Mouse (Mus musculus) kidney, postnatal 4 days (tissue): Measurements from ENCODE around the gene Sdsl.

Source experiments
- DNase-seq, 2 experiments: peaks; one replicate each; pipeline ENCODE4 v3.0.0; 2021; ENCODE audit warnings: mixed read lengths in 2 of 2

The Sdsl gene

DNA sequence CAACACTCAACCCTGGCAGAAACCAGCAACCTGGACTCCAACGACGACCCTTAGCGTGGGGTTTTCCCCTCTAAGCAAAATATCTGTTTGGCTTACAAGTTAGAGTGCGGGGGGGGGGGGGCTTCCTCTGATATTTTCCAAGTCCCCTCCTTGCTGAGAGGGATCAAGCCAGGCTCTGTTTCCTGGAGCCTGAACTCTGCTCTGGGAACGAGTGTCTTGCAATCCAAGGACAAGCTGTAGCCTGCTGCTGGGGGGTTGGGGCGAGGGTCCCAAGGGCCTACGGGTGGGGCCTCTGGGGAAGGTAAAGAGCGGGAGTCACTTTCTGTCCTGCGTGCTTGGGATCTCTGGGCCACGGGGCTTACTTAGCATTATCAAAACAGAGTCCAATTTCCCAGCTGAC, 46.0 kb downstream of the Sdsl start:
- no peak for DNase-seq

- no peak for DNase-seq
Observed at GRCm38 (mm10) chr5:120425711-120426110, 46.9 kb downstream of the Sdsl start.

DNA sequence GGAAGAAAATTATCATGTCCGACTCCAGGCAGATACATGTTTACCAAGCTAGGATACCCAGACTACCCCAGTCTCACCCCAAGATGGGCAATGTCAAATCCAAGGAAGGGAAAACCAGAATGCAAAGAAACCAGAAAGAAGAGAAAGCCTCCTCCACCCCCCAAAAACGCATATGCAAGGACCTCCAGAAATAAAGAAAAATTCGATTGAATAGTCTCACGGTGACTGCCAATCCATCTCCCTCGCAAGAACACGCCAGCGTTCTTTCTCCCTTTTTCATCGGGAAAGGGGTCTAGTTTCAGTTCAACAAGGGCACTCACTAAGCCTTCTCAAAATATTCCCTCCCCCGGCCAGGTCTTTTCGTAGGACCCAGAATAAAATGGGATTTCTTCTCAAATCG, 48.0 kb downstream of the Sdsl start:
- no peak for DNase-seq

DNA sequence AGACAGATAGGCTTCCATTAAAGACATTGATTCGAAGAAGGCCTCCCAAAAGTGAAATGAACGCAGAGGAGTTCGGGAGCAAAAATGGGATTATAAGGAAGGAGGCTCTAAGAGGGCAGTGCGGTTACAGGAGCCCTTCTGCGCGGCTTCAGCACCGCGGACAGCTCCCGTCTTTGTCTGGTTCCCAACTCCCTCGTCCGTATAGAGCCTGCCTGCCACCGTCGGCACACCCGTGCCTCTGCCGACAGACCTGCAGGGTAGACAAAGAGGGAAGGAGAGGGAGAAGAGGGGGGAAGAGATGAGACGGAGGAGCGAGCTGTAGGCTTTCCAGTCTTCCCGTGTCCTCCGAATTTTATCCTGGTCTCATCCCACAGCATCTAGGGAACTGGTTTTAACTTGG, 48.6 kb downstream of the Sdsl start:
- DNase-seq: peak; percentile 94 to 96

DNA sequence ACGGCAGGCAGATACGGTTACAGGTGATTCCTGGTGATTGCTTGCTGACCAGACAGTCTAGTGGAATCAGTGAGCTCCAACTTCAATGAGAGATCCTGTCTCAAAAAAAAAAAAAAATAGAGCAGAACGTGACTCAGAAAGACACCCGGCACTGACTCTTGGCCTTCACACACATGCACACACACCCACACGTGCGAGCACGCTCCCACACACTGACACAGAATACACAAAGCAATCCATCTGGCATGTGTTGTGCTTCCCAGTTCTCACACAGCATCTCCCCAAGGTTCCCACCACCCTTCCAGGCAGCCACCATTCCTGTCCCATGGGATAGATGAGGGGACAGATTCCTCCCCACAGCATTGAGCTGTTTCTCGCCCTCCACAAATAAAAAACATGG, 52.5 kb downstream of the Sdsl start:
- no peak for DNase-seq

GRCm38 (mm10) chr5:120413436-120413835, 59.2 kb downstream of the Sdsl start:
- no peak for DNase-seq

DNA sequence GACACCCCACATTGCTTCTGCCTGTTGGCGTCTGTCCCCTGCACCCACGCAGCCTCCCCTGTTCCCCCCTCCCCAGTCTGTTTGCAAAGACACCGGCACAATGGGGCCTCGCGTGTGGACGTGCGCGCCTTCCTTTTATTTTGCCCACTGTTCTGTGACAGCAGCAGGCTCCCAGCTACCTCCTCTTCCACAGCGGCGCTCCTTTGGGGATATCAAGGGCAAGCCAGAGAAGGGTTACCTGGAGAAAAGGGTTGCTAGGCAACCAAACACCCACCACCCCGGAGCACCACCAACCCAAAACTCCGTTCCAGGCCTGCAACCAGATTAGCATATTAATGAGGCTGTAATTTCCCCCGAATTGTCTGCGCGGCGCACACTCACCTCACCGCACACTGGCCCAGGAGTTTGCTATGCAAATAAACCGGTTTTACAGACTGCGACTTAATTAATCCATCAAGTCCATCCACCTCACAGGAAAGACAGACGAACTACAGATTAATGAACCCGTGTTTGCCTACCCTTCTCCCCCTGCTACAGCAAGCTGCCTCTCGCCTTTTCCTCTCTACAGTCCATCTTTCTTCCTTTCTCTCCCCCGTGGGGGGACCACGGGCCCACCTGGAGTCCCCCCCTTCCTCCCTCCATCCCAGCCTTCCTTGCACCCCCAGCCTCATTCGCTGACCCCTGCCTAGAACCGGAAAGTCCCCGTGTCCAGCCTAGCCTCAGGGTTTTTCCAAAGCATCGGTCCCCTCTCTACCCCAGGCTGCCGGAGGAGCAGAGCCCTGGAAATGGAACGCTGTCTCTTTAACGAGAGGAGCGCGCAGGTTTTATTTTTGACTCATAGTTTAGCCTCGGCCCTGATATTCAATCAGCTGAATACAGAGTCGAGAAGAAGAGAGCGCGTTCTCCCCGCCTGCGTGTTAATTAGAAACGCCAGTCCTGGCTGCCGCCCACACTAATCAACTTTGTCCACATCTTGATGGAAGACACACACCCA, 62.9 kb downstream of the Sdsl start:
- peak in 1 of 2 experiments; percentile 8 for DNase-seq

DNA sequence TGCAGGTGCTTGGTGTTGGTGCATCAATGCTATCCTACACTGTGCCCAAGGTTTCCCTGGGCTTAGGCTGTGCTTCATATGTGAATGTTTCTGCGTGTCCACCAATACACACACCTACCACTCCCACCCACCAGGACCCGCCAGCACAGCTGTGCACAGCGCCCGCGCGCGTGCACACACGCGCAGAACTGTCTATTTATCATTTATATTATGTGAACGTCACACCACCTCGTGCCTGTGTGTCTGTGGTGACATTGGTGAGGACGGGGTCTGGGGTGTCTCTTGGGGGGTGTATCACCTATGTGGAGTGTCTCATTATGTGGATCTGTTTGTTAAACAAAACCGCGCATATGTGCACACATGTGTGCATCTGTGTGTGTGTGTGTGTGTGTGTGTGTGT, 63.7 kb downstream of the Sdsl start:
- DNase-seq: no peak
